Mouse (Mus musculus): ENCODE results near the gene Kansl2. TPM values are rescaled to one million over a fixed set of nuclear protein-coding genes. Genes with fewer than 3 reads are reported as not detected.

The Kansl2 gene
- polyA plus RNA-seq, 1 experiment from 2014 or later = 183 TPM

- Histone ChIP-seq H3K27ac (no peak overlapping the region), H3K9me3 (no peaks in the 10 kb centered on the region), H3K9ac (no peak overlapping the region)
Observed at GRCm38 (mm10) chr15:98510438-98511385, 23.4 kb downstream of the Kansl2 start.

DNA sequence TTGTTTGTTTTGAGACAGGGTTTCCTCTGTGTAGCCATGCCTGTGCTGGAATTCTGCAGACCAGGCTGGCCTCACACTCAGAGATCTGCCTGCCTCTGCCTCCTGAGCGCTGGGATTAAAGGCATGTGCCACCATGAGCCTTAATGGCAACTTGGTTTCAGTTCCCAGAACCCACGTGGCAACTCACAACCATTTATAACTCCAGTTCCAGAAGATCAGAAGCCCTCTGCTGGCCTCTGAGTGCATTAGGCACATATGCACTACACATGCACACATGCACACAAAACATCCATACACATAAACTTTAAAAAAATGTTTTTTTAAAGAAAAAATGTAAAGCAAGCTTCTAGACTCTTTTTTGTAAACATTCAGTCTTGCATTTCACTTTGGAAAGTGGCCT is 24.7 kb downstream of the Kansl2 start:
- ATAC-seq (ENCODE audit: low FRiP score) = no peak
- Histone ChIP-seq H3K4me3 (replicated peaks) (no peak overlapping the region), H3K4me2 (no peak overlapping the region), H3K4me1 (peaks cover 14% of the 10 kb centered on the region), H3K36me3 (replicated peaks) (no peaks in the 10 kb centered on the region), H3K27me3 (0 out of 2 replicates have a peak, but pooled peaks cover 4% of the 10 kb centered on the region), H3K9ac (no peak overlapping the region), H3K27ac (no peak overlapping the region), H3K9me3 (no peaks in the 10 kb centered on the region)
- WGBS = 69% methylated on average over 2 of the region's 2 CpGs

More at GRCm38 (mm10) chr15:98510438-98511385, 23.4 kb downstream of the Kansl2 start:
- Histone ChIP-seq H3K27me3 (no peaks in the 10 kb centered on the region), H3K4me3 (replicated peaks) (no peak overlapping the region), H3K4me1 (peaks cover 11% of the 10 kb centered on the region), H3K36me3 (replicated peaks) (no peaks in the 10 kb centered on the region), H3K4me2 (peak overlapping the region; percentile 44)
- 28% methylated on average over 25 of the region's 25 CpGs for WGBS
- ATAC-seq (ENCODE audit: low FRiP score) = peak; percentile 57; the same call in 1 of the 2 replicates

DNA sequence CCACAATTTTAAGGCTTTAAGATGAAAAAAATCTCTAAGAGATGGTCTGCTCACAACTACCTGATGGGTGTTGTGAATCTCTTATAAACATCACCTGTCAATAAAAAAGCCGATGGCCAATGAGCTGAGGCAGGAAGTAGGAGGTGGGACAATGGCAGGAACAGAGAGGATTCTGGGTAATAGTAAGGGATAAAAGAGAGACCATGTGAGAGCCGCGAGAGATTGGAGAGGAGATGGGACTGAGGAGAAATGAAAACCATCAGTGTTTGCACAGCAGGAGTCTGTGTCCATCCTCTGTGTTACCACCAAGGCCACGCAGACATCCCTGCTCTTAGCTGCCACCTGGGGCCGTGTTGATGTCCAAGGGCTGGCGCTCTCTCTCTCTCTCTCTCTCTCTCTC is 26.7 kb downstream of the Kansl2 start:
- Histone ChIP-seq H3K4me3 (replicated peaks) (no peak overlapping the region), H3K27me3 (0 out of 2 replicates have a peak, but pooled peaks cover 7% of the 10 kb centered on the region), H3K4me2 (no peak overlapping the region), H3K27ac (no peak overlapping the region), H3K9me3 (no peaks in the 10 kb centered on the region), H3K4me1 (peaks cover 14% of the 10 kb centered on the region), H3K36me3 (replicated peaks) (no peaks in the 10 kb centered on the region), H3K9ac (no peak overlapping the region)
- no peak for ATAC-seq (ENCODE audit: low FRiP score)
- WGBS = 89% methylated on average over 6 of the region's 6 CpGs

GRCm38 (mm10) chr15:98506253-98506957 is 27.7 kb downstream of the Kansl2 start:
- H3K4me1 ChIP-seq = peaks cover 13% of the 10 kb centered on the region
- no peak for ATAC-seq (ENCODE audit: low FRiP score)
- H3K4me2 ChIP-seq = no peak overlapping the region
- no peak overlapping the region for H3K9ac ChIP-seq
- no peaks in the 10 kb centered on the region for H3K36me3 ChIP-seq (replicated peaks)
- H3K27ac ChIP-seq = no peak overlapping the region
- 0 out of 2 replicates have a peak, but pooled peaks cover 7% of the 10 kb centered on the region for H3K27me3 ChIP-seq
- H3K9me3 ChIP-seq = no peaks in the 10 kb centered on the region
- no peak overlapping the region for H3K4me3 ChIP-seq (replicated peaks)
- WGBS = 84% methylated on average over 9 of the region's 9 CpGs

DNA sequence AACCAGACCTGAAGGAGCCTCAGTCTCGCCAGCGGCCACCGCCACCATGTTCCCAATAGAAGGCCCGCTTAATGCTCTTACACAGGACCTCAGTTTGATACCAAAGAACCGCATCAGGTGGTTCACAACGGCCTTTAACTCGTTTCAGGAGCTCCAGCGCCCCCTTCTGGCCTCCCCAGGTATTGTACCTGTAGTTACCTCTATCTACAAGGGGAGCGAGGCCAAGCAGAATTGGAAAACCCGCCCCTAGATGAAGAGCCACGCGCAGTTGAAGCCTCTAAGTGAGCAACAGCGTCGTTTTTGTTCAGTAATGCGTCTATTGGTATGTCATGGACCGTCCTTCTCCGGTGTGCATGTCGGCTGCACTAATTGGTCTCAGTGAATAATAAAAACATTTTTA is 29.6 kb downstream of the Kansl2 start:
- 0 out of 2 replicates have a peak, but pooled peaks cover 3% of the 10 kb centered on the region for H3K4me1 ChIP-seq
- no peak overlapping the region for H3K9ac ChIP-seq
- H3K27ac ChIP-seq = no peak overlapping the region
- H3K9me3 ChIP-seq = no peaks in the 10 kb centered on the region
- no peaks in the 10 kb centered on the region for H3K36me3 ChIP-seq (replicated peaks)
- H3K27me3 ChIP-seq = 0 out of 2 replicates have a peak, but pooled peaks cover 7% of the 10 kb centered on the region
- H3K4me2 ChIP-seq = no peak overlapping the region
- ATAC-seq (ENCODE audit: low FRiP score) = no peak
- no peak overlapping the region for H3K4me3 ChIP-seq (replicated peaks)
- 9% methylated on average over 18 of the region's 18 CpGs for WGBS

DNA sequence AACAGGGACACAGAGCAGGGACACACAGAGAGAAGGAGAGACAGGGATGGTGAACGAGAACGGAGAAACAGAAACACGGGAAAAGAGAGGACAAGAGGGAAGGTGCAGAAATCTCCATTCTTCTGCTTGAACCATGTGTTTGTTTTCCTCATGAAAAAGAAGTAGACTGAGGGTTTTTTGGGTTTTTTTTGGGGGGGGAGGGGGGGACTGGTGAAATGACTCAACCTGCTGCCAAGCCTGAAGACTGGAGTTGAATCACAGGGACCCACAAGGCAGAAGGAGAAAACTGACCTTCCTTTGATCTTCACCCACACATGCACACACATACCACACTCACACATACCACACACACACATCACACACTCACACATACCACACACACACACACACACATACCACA is 30.7 kb downstream of the Kansl2 start:
- 0 out of 2 replicates have a peak, but pooled peaks cover 3% of the 10 kb centered on the region for H3K4me1 ChIP-seq
- no peaks in the 10 kb centered on the region for H3K36me3 ChIP-seq (replicated peaks)
- no peak overlapping the region for H3K4me2 ChIP-seq
- 0 out of 2 replicates have a peak, but pooled peaks cover 7% of the 10 kb centered on the region for H3K27me3 ChIP-seq
- WGBS = 88% methylated on average over 3 of the region's 3 CpGs
- H3K27ac ChIP-seq = no peak overlapping the region
- no peak for ATAC-seq (ENCODE audit: low FRiP score)
- H3K9ac ChIP-seq = no peak overlapping the region
- H3K4me3 ChIP-seq (replicated peaks) = no peak overlapping the region
- no peaks in the 10 kb centered on the region for H3K9me3 ChIP-seq

GRCm38 (mm10) chr15:98497631-98498030 is 36.4 kb downstream of the Kansl2 start:
- no peak for ATAC-seq (ENCODE audit: low FRiP score)
- Histone ChIP-seq H3K27me3 (0 out of 2 replicates have a peak, but pooled peaks cover under 1% of the 10 kb centered on the region), H3K4me3 (replicated peaks) (no peak overlapping the region), H3K4me2 (no peak overlapping the region), H3K9ac (no peak overlapping the region), H3K9me3 (no peaks in the 10 kb centered on the region), H3K4me1 (no peaks in the 10 kb centered on the region), H3K36me3 (replicated peaks) (no peaks in the 10 kb centered on the region), H3K27ac (no peak overlapping the region)
- WGBS = 89% methylated on average over 17 of the region's 17 CpGs

DNA sequence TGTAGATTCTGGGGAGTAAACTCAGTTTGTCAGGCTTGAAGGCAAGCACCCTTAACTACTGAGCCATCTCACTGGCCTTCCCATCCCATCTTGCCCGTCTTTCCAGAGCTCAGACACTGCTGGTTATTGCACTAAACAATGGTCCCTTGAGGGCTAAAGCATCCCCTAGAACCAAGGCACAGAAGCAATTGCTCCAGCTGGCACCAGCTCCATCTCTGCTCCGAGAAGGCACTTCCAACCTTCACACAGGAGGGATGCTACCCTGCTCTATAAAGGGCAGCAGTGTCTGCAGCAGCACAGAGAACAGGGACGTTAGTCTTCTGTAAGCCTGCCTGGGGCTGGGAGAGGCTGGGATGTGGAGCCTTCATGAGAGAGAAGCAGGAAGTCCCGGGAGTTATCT is 42.0 kb downstream of the Kansl2 start, which contains the start of gene Olfr279:
Olfr279 (plus strand) TSS at position 301 of the 400 bp plus-strand sequence.
- H3K27me3 ChIP-seq = no peaks in the 10 kb centered on the region
- no peak within 1 kb of the TSS for H3K4me3 ChIP-seq (replicated peaks)
- H3K9me3 ChIP-seq = no peaks in the 10 kb centered on the region
- no peak within 1 kb of the TSS for H3K9ac ChIP-seq
- ATAC-seq (ENCODE audit: low FRiP score) = no peak
- H3K4me1 ChIP-seq = no peaks in the 10 kb centered on the region
- WGBS = 62% methylated on average over 4 of the region's 4 CpGs
- no peak within 1 kb of the TSS for H3K27ac ChIP-seq
- H3K4me2 ChIP-seq = no peak within 1 kb of the TSS
- H3K36me3 ChIP-seq (replicated peaks) = no peaks in the 10 kb centered on the region

DNA sequence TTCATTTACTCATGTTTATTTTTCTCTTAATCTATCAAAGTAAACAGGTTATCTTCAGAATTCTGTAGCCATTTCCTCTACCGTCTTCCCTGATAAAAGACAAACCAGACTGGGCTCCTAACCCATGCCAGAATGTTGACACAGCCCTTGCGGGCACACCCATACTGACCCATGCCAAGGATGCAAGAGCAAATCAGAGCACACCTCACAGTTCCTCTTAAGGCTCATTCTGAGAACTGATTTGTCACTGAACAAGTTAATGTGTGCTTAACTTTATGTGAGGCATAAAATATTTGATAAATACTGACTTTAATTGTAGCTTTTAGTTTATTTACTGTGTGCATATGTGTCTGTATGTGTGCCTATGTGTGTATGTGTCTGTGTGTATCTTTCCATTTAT is 42.7 kb downstream of the Kansl2 start:
- Histone ChIP-seq H3K4me3 (replicated peaks) (no peak overlapping the region), H3K9ac (no peak overlapping the region), H3K9me3 (no peaks in the 10 kb centered on the region), H3K4me1 (no peaks in the 10 kb centered on the region), H3K27ac (no peak overlapping the region), H3K36me3 (replicated peaks) (no peaks in the 10 kb centered on the region), H3K27me3 (no peaks in the 10 kb centered on the region), H3K4me2 (no peak overlapping the region)
- 82% methylated on average over 2 of the region's 2 CpGs for WGBS
- ATAC-seq (ENCODE audit: low FRiP score) = no peak

DNA sequence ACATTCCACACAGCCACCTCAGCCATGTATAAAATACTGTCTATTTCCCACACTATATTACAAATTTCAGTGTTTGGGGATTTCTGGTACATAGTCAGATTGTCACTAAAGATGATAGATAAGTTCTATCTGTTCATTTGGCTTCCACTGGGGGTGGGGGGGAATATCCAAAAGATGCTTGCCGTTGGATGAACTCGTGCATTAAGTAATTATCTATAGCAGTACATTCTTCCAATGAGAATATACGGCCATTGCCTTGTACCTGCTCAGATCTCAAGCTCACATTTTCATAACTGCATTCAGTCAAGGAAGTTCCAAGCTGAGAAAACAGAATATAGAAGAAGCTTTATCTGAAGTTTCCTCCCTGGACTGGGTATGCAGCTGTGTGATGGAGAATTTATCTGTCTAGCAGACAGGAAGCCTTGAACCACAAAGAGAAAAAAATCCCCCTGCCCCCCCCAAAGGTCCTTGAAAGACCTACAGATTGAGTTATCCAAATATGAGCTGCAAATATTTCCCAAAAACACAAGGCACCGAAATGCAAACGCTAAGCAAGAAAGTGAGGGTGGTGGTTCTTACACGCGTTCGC is 47.5 kb downstream of the Kansl2 start:
- 95% methylated on average over 8 of the region's 8 CpGs for WGBS
- Histone ChIP-seq H3K27ac (no peak overlapping the region), H3K4me1 (no peaks in the 10 kb centered on the region), H3K9me3 (no peaks in the 10 kb centered on the region), H3K27me3 (no peaks in the 10 kb centered on the region), H3K9ac (no peak overlapping the region), H3K4me2 (no peak overlapping the region), H3K36me3 (replicated peaks) (no peaks in the 10 kb centered on the region), H3K4me3 (replicated peaks) (no peak overlapping the region)
- no peak for ATAC-seq (ENCODE audit: low FRiP score)

- no peak overlapping the region for H3K9ac ChIP-seq
- H3K36me3 ChIP-seq (replicated peaks) = no peaks in the 10 kb centered on the region
- H3K27me3 ChIP-seq = no peaks in the 10 kb centered on the region
- H3K4me1 ChIP-seq = no peaks in the 10 kb centered on the region
- no peaks in the 10 kb centered on the region for H3K9me3 ChIP-seq
- 84% methylated on average over 18 of the region's 18 CpGs for WGBS
- H3K4me3 ChIP-seq (replicated peaks) = no peak overlapping the region
- ATAC-seq (ENCODE audit: low FRiP score) = no peak
- no peak overlapping the region for H3K27ac ChIP-seq
- no peak overlapping the region for H3K4me2 ChIP-seq
Observed at GRCm38 (mm10) chr15:98483907-98484886, 49.9 kb downstream of the Kansl2 start.
